Mouse (Mus musculus): ENCODE results near the gene Stub1.
A peak's percentile ranks its signal among the peaks of the same experiment; 100 is the strongest.
"Not testable (repeated sequence)": the region's sequence is repeated elsewhere in the genome, so short reads cannot be mapped to it uniquely, and the experiment has no call there.

Gene Stub1

GRCm38 (mm10) chr17:25823452-25823851, 9.8 kb downstream of the Stub1 start, which contains the start of gene Wdr24:
Gene Wdr24, plus strand, starts transcription at chr17:25823627.
- peak; percentile 96 for DNase-seq (ENCODE audit: low read depth, low spot score)

- peak; percentile 82 for DNase-seq (ENCODE audit: low read depth, low spot score)
Observed at GRCm38 (mm10) chr17:25818851-25819780, 14.1 kb downstream of the Stub1 start.

GRCm38 (mm10) chr17:25817662-25818061, 15.5 kb downstream of the Stub1 start:
- no peak for DNase-seq (ENCODE audit: low read depth, low spot score)

GRCm38 (mm10) chr17:25813471-25813870, 19.7 kb downstream of the Stub1 start:
- peak; percentile 91 for DNase-seq (ENCODE audit: low read depth, low spot score)

- no peak for DNase-seq (ENCODE audit: low read depth, low spot score)
Observed at GRCm38 (mm10) chr17:25810890-25811289, 22.3 kb downstream of the Stub1 start.

GRCm38 (mm10) chr17:25809606-25810340, 23.4 kb downstream of the Stub1 start:
- no peak for DNase-seq (ENCODE audit: low read depth, low spot score)

GRCm38 (mm10) chr17:25808789-25809605, 24.2 kb downstream of the Stub1 start, which contains the start of gene Fbxl16:
Gene Fbxl16, plus strand, starts transcription at chr17:25809085.
- peak; percentile 92 for DNase-seq (ENCODE audit: low read depth, low spot score)

GRCm38 (mm10) chr17:25808028-25808427, 25.2 kb downstream of the Stub1 start:
- DNase-seq (ENCODE audit: low read depth, low spot score): no peak

GRCm38 (mm10) chr17:25807452-25807851, 25.8 kb downstream of the Stub1 start:
- not testable (repeated sequence) for DNase-seq (ENCODE audit: low read depth, low spot score)

GRCm38 (mm10) chr17:25806507-25806906, 26.7 kb downstream of the Stub1 start:
- DNase-seq (ENCODE audit: low read depth, low spot score): no peak

- DNase-seq (ENCODE audit: low read depth, low spot score): peak; percentile 59
Observed at GRCm38 (mm10) chr17:25802825-25803517, 30.2 kb downstream of the Stub1 start.

GRCm38 (mm10) chr17:25801029-25801428, 32.2 kb downstream of the Stub1 start:
- peak; percentile 84 for DNase-seq (ENCODE audit: low read depth, low spot score)

GRCm38 (mm10) chr17:25796951-25797369, 36.2 kb downstream of the Stub1 start, which contains the start of gene Metrn:
Gene Metrn, minus strand, starts transcription at chr17:25797136.
- peak; percentile 90 for DNase-seq (ENCODE audit: low read depth, low spot score)

- peak; percentile 32 for DNase-seq (ENCODE audit: low read depth, low spot score)
Observed at GRCm38 (mm10) chr17:25796211-25796771, 36.9 kb downstream of the Stub1 start.

- DNase-seq (ENCODE audit: low read depth, low spot score): no peak
Observed at GRCm38 (mm10) chr17:25795609-25796092, 37.6 kb downstream of the Stub1 start, which contains the start of gene AC134908.4. Gene AC134908.4, minus strand, starts transcription at chr17:25795659.

GRCm38 (mm10) chr17:25794998-25795397, 38.2 kb downstream of the Stub1 start:
- no peak for DNase-seq (ENCODE audit: low read depth, low spot score)

- no peak for DNase-seq (ENCODE audit: low read depth, low spot score)
Observed at GRCm38 (mm10) chr17:25794197-25794596, 39.0 kb downstream of the Stub1 start.

GRCm38 (mm10) chr17:25792615-25793014, 40.6 kb downstream of the Stub1 start, which contains the start of gene Fam173a:
Gene Fam173a, minus strand, starts transcription at chr17:25792901.
- peak; percentile 56 for DNase-seq (ENCODE audit: low read depth, low spot score)

GRCm38 (mm10) chr17:25791843-25792527, 41.2 kb downstream of the Stub1 start:
- peak; percentile 87 for DNase-seq (ENCODE audit: low read depth, low spot score)

Measured in R1 (cell line).